Mouse (Mus musculus) liver, embryonic 11.5 days (tissue): ENCODE results near the gene Plekha8. TPM values are rescaled to one million over a fixed set of nuclear protein-coding genes. Genes with fewer than 3 reads are reported as not detected.

ENCODE experiments used
- ATAC-seq: fragments of 200-750 bp; cut with Nextera tagmentation; replicated peaks from 2 replicates; pipeline ENCODE4 v1.8.0; 2017; ENCODE audit warnings: moderate number of reproducible peaks, mild to moderate bottlenecking, moderate TSS enrichment, moderate library complexity; ENCODE audit not compliant: low FRiP score
- DNase-seq: peaks from one replicate; pipeline ENCODE4 v3.0.0-alpha.2; 2017; ENCODE audit warnings: low spot score
- H3K27ac ChIP-seq: fragments of 300-500 bp; sonication (generic); 2 replicates; pipeline ENCODE4 v1.5.1; 2014; ENCODE audit warnings: mild to moderate bottlenecking, low read depth, low read length, control low read depth
- H3K27me3 ChIP-seq: fragments of 300-500 bp; sonication (generic); replicated peaks from 2 replicates; pipeline ENCODE4 v1.6.1; 2014; ENCODE audit warnings: low read length, mixed read lengths; ENCODE audit not compliant: control insufficient read depth, insufficient read depth
- H3K36me3 ChIP-seq: fragments of 300-500 bp; sonication (generic); 2 replicates; pipeline ENCODE4 v1.6.1; 2014; ENCODE audit warnings: mild to moderate bottlenecking, low read length, moderate library complexity, mixed read lengths; ENCODE audit not compliant: control insufficient read depth, insufficient read depth
- H3K4me1 ChIP-seq: fragments of 300-500 bp; sonication (generic); replicated peaks from 2 replicates; pipeline ENCODE4 v1.6.1; 2014; ENCODE audit warnings: low read length, mixed read lengths; ENCODE audit not compliant: control insufficient read depth, insufficient read depth
- H3K4me2 ChIP-seq: fragments of 300-500 bp; sonication (generic); 2 replicates; pipeline ENCODE4 v1.6.1; 2014; ENCODE audit warnings: mild to moderate bottlenecking, control low read depth, moderate library complexity
- H3K4me3 ChIP-seq: fragments of 300-500 bp; sonication (generic); 2 replicates; pipeline ENCODE4 v1.5.1; 2014; ENCODE audit warnings: low read depth, low read length, control low read depth
- H3K9ac ChIP-seq: fragments of 300-500 bp; sonication (generic); 2 replicates; pipeline ENCODE4 v1.6.1; 2014; ENCODE audit warnings: low read depth, low read length, control low read depth
- H3K9me3 ChIP-seq: fragments of 300-500 bp; sonication (generic); 2 replicates; pipeline ENCODE4 v1.6.1; 2016; ENCODE audit warnings: low read length, inconsistent platforms, mixed read lengths; ENCODE audit not compliant: control insufficient read depth
- WGBS: fragments of 180-500 bp; shearing (Covaris S2); extraction: QIAGEN DNeasy Blood & Tissue Kit; methylation state at CpG from one replicate; pipeline ENCODE4 v1.1.7; 2014; 5-methylcytosine and 5-hydroxymethylcytosine counted together
- polyA plus RNA-seq: library from polyadenylated mRNA; unstranded; fragments of >200 nt; fragmentation: Nextera tagmentation; extraction: Ambion mirVana; gene quantifications from 2 replicates; pipeline ENCODE4 v1.2.1, GENCODE M21; 2014

The Plekha8 gene
- polyA plus RNA-seq, 1 experiment from 2014 or later: 7.9 TPM

DNA sequence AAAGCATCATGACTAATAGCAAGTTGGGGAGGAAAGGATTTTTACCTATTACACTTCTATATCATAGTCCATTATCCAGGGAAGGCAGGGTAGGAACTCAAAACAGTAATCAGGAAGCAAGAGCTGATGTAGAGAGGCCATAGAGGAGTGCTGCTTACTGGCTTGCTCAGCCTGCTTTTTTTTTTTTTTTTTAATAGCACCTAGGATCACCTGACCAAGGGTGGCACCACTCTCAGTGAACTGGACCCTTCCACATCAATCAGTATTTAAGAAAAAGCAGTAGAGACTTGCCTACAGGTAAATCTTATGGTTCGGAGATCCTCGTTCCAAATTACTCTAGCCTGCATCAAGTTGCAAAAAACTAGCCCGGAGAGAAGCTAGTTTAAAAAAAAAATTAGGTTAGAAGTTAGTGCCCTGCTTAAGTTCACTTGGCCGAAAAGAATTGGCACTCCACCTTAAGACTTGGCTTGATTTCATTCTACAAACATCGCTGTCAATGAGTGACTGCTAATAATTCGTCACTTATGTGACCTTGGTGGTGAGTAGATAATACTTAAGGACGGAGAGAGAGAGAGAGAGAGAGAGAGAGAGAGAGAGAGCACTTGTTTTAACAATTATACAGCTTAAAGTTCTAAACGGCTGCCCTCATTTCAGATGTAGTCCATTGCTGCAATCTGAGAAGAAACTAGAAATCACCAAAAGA lies 994 bp upstream of the Plekha8 start:
- Histone ChIP-seq H3K27me3 (no peaks in the 10 kb centered on the region), H3K9me3 (no peaks in the 10 kb centered on the region), H3K36me3 (no peaks in the 10 kb centered on the region), H3K9ac (no peak overlapping the region), H3K27ac (no peak overlapping the region), H3K4me1 (peaks cover 7% of the 10 kb centered on the region), H3K4me3 (peak overlapping the region; percentile 81), H3K4me2 (peak overlapping the region; percentile 78)
- 56% methylated on average over 8 of the region's 8 CpGs for WGBS
- no peak for DNase-seq
- ATAC-seq: no peak

DNA sequence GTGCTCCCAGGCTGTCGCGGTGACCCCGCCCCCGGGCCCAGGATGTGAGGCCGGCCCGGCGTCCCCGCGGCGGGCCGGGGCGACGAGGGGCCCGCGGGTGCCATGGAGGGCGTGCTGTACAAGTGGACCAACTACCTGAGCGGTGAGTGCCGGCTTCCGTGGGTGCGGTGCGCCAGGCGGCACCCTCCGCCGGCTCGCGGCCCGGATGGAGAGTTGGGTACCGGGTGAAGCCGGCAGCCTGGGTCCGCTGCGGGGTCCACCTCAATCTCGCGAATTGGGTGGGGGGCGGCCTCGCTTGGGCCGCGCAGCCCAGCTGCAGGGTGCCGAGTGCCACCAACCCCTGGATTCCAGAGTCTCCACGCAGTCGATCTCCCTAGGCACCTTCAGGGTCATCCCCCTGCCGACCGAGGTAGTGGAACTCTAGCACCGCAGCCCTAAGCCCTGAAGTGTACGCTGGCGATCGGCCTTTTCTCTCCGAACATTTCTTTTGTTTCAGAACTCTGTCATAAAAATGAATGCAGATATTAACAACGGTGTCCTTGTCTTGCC lies 493 bp downstream of the Plekha8 start:
- peak overlapping the region; percentile 73 for H3K9ac ChIP-seq
- WGBS: 1% methylated on average over 46 of the region's 48 CpGs
- no peaks in the 10 kb centered on the region for H3K27me3 ChIP-seq
- no peaks in the 10 kb centered on the region for H3K9me3 ChIP-seq
- H3K4me1 ChIP-seq: peaks cover 7% of the 10 kb centered on the region
- DNase-seq (no peak), ATAC-seq (peak; percentile 16; the same call in 1 of the 2 replicates)
- peak overlapping the region; percentile 78 for H3K4me2 ChIP-seq
- no peaks in the 10 kb centered on the region for H3K36me3 ChIP-seq
- H3K4me3 ChIP-seq: peak overlapping the region; percentile 81
- H3K27ac ChIP-seq: no peak overlapping the region

DNA sequence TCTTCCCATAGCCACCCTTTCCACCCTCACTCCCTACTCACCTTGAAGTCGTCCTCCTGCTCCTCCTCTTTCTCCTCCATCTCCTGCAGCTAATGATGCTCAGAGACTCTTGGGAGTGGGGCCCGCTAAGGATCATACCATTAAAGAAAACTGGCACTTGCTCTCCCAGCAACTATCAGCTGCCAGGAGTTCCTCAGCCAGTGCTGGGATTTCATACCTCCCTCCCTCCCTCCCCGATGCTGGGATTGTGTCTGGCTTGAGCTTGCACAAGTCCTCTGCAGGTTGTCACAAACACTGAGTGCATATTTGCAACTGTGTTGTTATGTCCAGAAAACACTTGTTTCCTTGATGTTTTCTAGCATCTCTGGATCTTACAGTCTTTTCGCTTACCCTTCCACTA lies 2.3 kb downstream of the Plekha8 start, which contains the start of gene Fkbp14:
Gene Fkbp14, minus strand, starts transcription at position 101 of the 400 bp plus-strand sequence.
- H3K4me1 ChIP-seq: no peaks in the 10 kb centered on the region
- H3K27me3 ChIP-seq: no peaks in the 10 kb centered on the region
- no peaks in the 10 kb centered on the region for H3K9me3 ChIP-seq
- H3K27ac ChIP-seq: no peak within 1 kb of the TSS
- no peak for DNase-seq
- H3K4me3 ChIP-seq: no peak within 1 kb of the TSS
- H3K36me3 ChIP-seq: no peaks in the 10 kb centered on the region
- ATAC-seq: no peak
- peak within 1 kb of the TSS; percentile 78 for H3K4me2 ChIP-seq
- H3K9ac ChIP-seq: no peak within 1 kb of the TSS
- 72% methylated on average over 4 of the region's 4 CpGs for WGBS

DNA sequence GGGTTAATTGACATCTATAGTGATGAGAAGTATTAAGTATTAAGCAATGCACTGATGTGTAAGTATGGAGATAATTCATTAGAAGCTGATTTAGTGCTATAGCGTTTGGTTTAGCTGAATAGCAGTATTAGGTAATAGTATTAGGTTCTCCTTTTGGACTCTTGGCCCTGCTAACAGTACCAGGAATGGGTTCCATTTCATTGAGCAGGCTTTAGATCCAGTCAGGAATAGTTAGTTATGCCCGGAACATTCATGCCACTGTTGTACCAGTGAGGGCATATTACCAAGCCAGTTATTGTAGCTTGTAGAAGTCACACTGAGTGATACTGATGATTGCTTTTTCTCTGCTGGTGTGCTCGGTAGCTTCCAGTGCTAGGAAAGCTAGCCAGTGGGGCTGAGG lies 2.8 kb downstream of the Plekha8 start:
- no peak for ATAC-seq
- no peak for DNase-seq
- H3K4me3 ChIP-seq: no peak overlapping the region
- no peaks in the 10 kb centered on the region for H3K27me3 ChIP-seq
- H3K9ac ChIP-seq: no peak overlapping the region
- no peak overlapping the region for H3K27ac ChIP-seq
- 87% methylated on average over 3 of the region's 3 CpGs for WGBS
- H3K9me3 ChIP-seq: no peaks in the 10 kb centered on the region
- no peaks in the 10 kb centered on the region for H3K4me1 ChIP-seq
- no peak overlapping the region for H3K4me2 ChIP-seq
- H3K36me3 ChIP-seq: no peaks in the 10 kb centered on the region

DNA sequence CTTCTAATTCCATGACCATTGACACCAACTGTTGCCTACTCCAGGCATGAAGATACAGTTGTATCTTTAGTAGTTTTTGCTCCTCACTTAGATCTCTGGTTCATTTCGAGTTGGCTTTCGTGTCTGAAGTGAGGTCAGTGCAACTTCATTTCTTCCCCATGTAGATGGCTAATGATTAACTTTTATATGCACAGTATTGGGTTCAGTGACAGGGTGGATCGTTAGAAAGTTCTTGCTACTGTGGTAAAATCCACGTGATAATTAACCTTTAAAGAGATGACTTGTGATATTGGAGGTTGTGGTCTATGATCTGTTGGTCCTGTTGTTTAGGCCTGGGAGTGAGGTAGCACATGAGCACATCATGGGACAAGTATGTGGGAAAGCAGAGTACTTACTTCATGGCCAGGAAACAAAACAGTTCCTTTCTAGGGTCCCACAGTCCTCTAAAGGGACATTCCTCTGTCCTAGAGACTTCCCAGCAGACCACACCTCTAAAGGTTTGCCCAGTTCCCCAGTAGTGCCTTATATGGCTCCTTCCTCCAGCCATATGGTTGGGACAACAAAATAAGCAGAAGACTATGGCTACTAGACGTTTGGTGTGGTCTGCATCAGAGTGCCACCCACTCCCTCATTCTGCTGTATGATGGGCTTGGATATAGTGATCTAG lies 5.9 kb downstream of the Plekha8 start:
- no peak overlapping the region for H3K27ac ChIP-seq
- no peak for ATAC-seq

DNA sequence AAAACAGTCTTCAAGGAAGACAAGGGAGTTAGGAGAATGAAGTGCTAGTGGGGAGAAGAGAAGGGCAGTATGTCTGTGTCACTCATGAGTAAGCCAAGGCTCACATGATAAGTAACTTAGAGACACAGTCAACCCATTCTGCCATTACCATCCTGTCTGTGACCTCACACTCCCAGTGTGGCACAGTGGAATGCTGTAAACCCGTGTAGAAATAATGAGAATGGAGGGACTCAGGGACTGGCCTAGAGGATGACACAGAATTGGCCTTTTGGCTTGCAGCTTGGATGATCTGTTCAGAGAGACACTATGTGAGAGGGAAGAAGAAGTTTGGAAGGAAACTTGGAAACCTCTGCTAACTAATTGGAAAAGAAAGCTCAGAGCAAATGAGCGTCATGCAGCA lies 8.0 kb downstream of the Plekha8 start:
- H3K27me3 ChIP-seq: no peaks in the 10 kb centered on the region
- no peak overlapping the region for H3K4me2 ChIP-seq
- no peak overlapping the region for H3K9ac ChIP-seq
- no peaks in the 10 kb centered on the region for H3K9me3 ChIP-seq
- no peaks in the 10 kb centered on the region; the same call in 1 of the 2 replicates for H3K4me1 ChIP-seq
- H3K4me3 ChIP-seq: no peak overlapping the region
- WGBS: 84% methylated on average over 2 of the region's 2 CpGs
- H3K36me3 ChIP-seq: no peaks in the 10 kb centered on the region
- DNase-seq (no peak), ATAC-seq (no peak)
- no peak overlapping the region for H3K27ac ChIP-seq

More for the DNA sequence above, 5.9 kb downstream of the Plekha8 start:
- Histone ChIP-seq H3K9me3 (no peaks in the 10 kb centered on the region), H3K9ac (no peak overlapping the region), H3K4me1 (no peaks in the 10 kb centered on the region; the same call in 1 of the 2 replicates), H3K27me3 (no peaks in the 10 kb centered on the region), H3K4me3 (no peak overlapping the region), H3K4me2 (no peak overlapping the region), H3K36me3 (no peaks in the 10 kb centered on the region)
- no peak for DNase-seq
- 72% methylated on average over 5 of the region's 5 CpGs for whole genome bisulfite sequencing

DNA sequence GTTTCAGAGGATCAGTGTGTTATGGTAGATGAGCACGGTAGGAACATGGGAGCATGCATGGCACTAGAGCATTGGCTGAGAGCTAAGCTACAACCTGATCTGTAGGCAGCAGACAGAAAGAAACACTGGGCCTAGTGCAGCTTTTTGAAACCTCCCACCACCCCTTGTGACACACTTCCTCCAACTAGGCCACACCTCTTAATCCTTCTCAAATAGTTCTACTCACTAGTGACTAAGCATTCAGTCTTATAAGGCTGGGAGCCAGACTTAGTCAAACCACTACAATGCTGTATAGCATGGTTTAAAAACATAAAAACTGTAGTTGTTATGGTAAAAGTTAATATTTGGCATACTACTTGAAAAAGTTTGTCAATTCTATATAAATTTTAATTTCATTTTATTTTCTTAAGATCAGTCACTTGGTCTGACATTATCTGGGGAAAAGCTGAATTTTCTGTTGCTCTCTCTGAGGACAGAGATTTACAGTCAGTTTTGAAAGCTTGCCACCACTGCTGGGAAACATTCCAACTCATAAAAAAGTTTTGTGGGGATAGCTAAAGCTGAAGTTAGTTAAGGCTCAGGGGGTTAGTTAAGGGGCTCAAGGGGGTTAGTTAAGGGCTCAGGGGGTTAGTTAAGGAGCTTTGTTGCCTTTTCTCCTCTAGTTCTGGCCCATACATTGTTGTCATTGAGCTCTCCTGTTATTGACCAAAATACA lies 9.2 kb downstream of the Plekha8 start:
- no peaks in the 10 kb centered on the region for H3K36me3 ChIP-seq
- H3K9me3 ChIP-seq: no peaks in the 10 kb centered on the region
- no peaks in the 10 kb centered on the region for H3K27me3 ChIP-seq
- no peak for DNase-seq
- ATAC-seq: no peak
- H3K4me1 ChIP-seq: no peaks in the 10 kb centered on the region; the same call in 1 of the 2 replicates
- H3K4me3 ChIP-seq: no peak overlapping the region
- no peak overlapping the region for H3K27ac ChIP-seq
- H3K9ac ChIP-seq: no peak overlapping the region
- 85% methylated on average over 1 of the region's 1 CpGs for WGBS
- no peak overlapping the region for H3K4me2 ChIP-seq

DNA sequence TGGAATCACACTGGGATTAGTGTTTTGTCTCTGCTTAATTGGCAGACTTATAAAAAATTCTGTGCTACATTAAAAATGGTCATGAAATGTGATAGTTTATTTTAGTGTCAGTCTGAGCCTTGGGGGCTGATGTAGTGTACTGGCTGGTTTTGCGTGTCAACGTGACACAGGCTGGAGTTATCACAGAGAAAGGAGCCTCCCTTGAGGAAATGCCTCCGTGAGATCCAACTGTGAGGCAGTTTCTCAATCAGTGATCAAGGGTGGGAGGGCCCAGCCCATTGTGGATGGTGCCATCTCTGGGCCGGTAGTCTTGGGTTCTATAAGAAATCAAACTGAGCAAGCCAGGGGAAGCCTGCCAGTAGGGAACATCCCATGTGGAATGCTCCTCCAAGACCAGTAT lies 11.3 kb downstream of the Plekha8 start:
- H3K9me3 ChIP-seq: no peaks in the 10 kb centered on the region
- no peak for ATAC-seq
- no peaks in the 10 kb centered on the region; the same call in 1 of the 2 replicates for H3K4me1 ChIP-seq
- no peak overlapping the region for H3K4me2 ChIP-seq
- no peak overlapping the region for H3K27ac ChIP-seq
- H3K27me3 ChIP-seq: no peaks in the 10 kb centered on the region
- no peak for DNase-seq
- H3K36me3 ChIP-seq: no peaks in the 10 kb centered on the region
- H3K4me3 ChIP-seq: no peak overlapping the region
- WGBS: 62% methylated on average over 4 of the region's 4 CpGs
- H3K9ac ChIP-seq: no peak overlapping the region
